Mouse (Mus musculus) kidney, adult 2 months (tissue): ENCODE data around the gene Nhs. TPM values are rescaled to one million over a fixed set of nuclear protein-coding genes. Genes with fewer than 3 reads are reported as not detected.

Source experiments
- DNase-seq: peaks from one replicate; pipeline ENCODE4 v3.0.0; 2021
- H3K27ac ChIP-seq: fragments of 200-500 bp; 2 replicates; pipeline ENCODE4 v1.5.1; 2012; ENCODE audit warnings: low read depth, low read length, control low read depth, inconsistent platforms; ENCODE audit not compliant: insufficient read depth
- H3K27me3 ChIP-seq: fragments of 200-500 bp; replicated peaks from 2 replicates; pipeline ENCODE4 v1.6.1; 2012; ENCODE audit warnings: mild to moderate bottlenecking, moderate library complexity, low read length, inconsistent platforms; ENCODE audit not compliant: control insufficient read depth, insufficient read depth
- H3K36me3 ChIP-seq: fragments of 200-500 bp; 2 replicates; pipeline ENCODE4 v1.6.1; 2012; ENCODE audit warnings: mild to moderate bottlenecking, moderate library complexity, low read length, inconsistent platforms; ENCODE audit not compliant: control insufficient read depth, insufficient read depth
- H3K4me1 ChIP-seq: fragments of 200-500 bp; 2 replicates; pipeline ENCODE4 v1.6.1; 2011; ENCODE audit warnings: low read length; ENCODE audit not compliant: control insufficient read depth, insufficient read depth
- H3K4me3 ChIP-seq: fragments of 200-500 bp; 2 replicates; pipeline ENCODE4 v1.5.1; 2011; ENCODE audit warnings: mild to moderate bottlenecking, low read depth, low read length, control low read depth; ENCODE audit not compliant: insufficient read depth
- CTCF ChIP-seq: fragments of 200-500 bp; conservative IDR thresholded peaks from 2 replicates; pipeline ENCODE4 v1.5.1; 2011; ENCODE audit warnings: low read depth, mild to moderate bottlenecking, control low read depth, low read length, moderate library complexity, mixed read lengths; ENCODE audit not compliant: insufficient read depth, insufficient read length
- POLR2A ChIP-seq: fragments of 200-500 bp; IDR thresholded peaks from one replicate; pipeline ENCODE4 v1.6.1; 2011; ENCODE audit warnings: low read depth, low read length, control low read depth
- WGBS: fragments of 180-500 bp; shearing (Covaris S2); methylation state at CpG from one replicate; pipeline ENCODE4 v1.1.7; 2018; 5-methylcytosine and 5-hydroxymethylcytosine counted together
- polyA plus RNA-seq: library from polyadenylated mRNA; depleted of rRNA; stranded (reverse); fragments of >200 nt; gene quantifications from 2 replicates; pipeline ENCODE4 v1.2.3, GENCODE M21; 2012

The Nhs gene
- polyA plus RNA-seq, 1 experiment = 3.7 TPM

GRCm38 (mm10) chrX:161972723-161973122 lies 186.8 kb downstream of the Nhs start:
- H3K27ac ChIP-seq = no peak overlapping the region; the same call in 1 of the 2 replicates
- no peak for TF ChIP-seq CTCF
- no peak for TF ChIP-seq POLR2A
- no peak for DNase-seq
- no peaks in the 10 kb centered on the region for H3K27me3 ChIP-seq
- no peaks in the 10 kb centered on the region for H3K36me3 ChIP-seq
- no peak overlapping the region for H3K4me3 ChIP-seq
- H3K4me1 ChIP-seq = peaks cover 5% of the 10 kb centered on the region; the same call in 1 of the 2 replicates

GRCm38 (mm10) chrX:161971961-161972502 lies 187.5 kb downstream of the Nhs start:
- TF ChIP-seq POLR2A (no peak), CTCF (no peak)
- Histone ChIP-seq H3K27me3 (no peaks in the 10 kb centered on the region), H3K4me3 (no peak overlapping the region), H3K4me1 (peaks cover 3% of the 10 kb centered on the region; the same call in 1 of the 2 replicates), H3K36me3 (no peaks in the 10 kb centered on the region), H3K27ac (peak overlapping the region; percentile 23; the same call in 1 of the 2 replicates)
- 92% methylated on average over 3 of the region's 3 CpGs for WGBS
- DNase-seq = no peak

GRCm38 (mm10) chrX:161971131-161971530 lies 188.4 kb downstream of the Nhs start:
- Histone ChIP-seq H3K4me3 (no peak overlapping the region), H3K27ac (no peak overlapping the region), H3K4me1 (no peaks in the 10 kb centered on the region; the same call in 1 of the 2 replicates), H3K27me3 (no peaks in the 10 kb centered on the region), H3K36me3 (no peaks in the 10 kb centered on the region)
- 100% methylated on average over 1 of the region's 1 CpGs for WGBS
- TF ChIP-seq CTCF (no peak), POLR2A (no peak)
- DNase-seq = no peak

DNA sequence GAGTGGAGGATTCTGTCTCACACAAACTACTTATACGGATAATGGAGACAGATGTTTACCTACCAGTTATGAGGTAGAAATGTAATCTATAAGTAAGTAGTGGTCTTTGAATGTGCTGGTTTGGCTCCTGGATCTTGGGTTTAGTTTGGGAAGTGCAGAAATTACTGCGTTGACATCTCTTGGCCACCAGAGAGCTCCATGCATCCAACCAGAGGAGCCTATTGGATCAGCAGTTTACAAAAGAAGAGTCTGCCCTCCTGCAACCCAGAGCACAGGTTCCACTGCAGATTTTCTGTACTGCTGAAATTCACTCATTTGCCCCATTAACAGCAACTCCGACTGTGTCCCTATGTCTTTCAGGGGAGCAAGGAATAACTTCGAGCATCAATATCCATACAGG lies 191.8 kb downstream of the Nhs start:
- Histone ChIP-seq H3K4me1 (no peaks in the 10 kb centered on the region; the same call in 1 of the 2 replicates), H3K27me3 (no peaks in the 10 kb centered on the region), H3K4me3 (no peak overlapping the region), H3K27ac (0 out of 2 replicates have a peak overlapping the region, but pooled peaks have one; percentile 31), H3K36me3 (no peaks in the 10 kb centered on the region)
- TF ChIP-seq POLR2A (no peak), CTCF (peak; percentile 55)
- WGBS = 28% methylated on average over 4 of the region's 4 CpGs
- DNase-seq = peak; percentile 50

- TF ChIP-seq POLR2A = no peak
- no peak for TF ChIP-seq CTCF
- H3K4me1 ChIP-seq = no peaks in the 10 kb centered on the region; the same call in 1 of the 2 replicates
- peak; percentile 63 for DNase-seq
- H3K4me3 ChIP-seq = no peak overlapping the region
- H3K27ac ChIP-seq = peak overlapping the region; percentile 78
- H3K27me3 ChIP-seq = no peaks in the 10 kb centered on the region
- no peaks in the 10 kb centered on the region for H3K36me3 ChIP-seq
Measured at GRCm38 (mm10) chrX:161963372-161963771, 196.2 kb downstream of the Nhs start.

GRCm38 (mm10) chrX:161962855-161963254 lies 196.7 kb downstream of the Nhs start:
- Histone ChIP-seq H3K27ac (peak overlapping the region; percentile 84), H3K4me1 (no peaks in the 10 kb centered on the region; the same call in 1 of the 2 replicates), H3K36me3 (no peaks in the 10 kb centered on the region), H3K4me3 (no peak overlapping the region), H3K27me3 (no peaks in the 10 kb centered on the region)
- no peak for DNase-seq
- TF ChIP-seq POLR2A = no peak
- TF ChIP-seq CTCF = no peak
- WGBS = 32% methylated on average over 1 of the region's 1 CpGs

GRCm38 (mm10) chrX:161961756-161962155 lies 197.8 kb downstream of the Nhs start:
- Histone ChIP-seq H3K27ac (peak overlapping the region; percentile 84), H3K4me3 (peak overlapping the region; percentile 23; the same call in 1 of the 2 replicates), H3K27me3 (no peaks in the 10 kb centered on the region), H3K36me3 (no peaks in the 10 kb centered on the region), H3K4me1 (no peaks in the 10 kb centered on the region; the same call in 1 of the 2 replicates)
- WGBS = 32% methylated on average over 6 of the region's 6 CpGs
- TF ChIP-seq POLR2A (no peak), CTCF (no peak)
- peak; percentile 59 for DNase-seq

DNA sequence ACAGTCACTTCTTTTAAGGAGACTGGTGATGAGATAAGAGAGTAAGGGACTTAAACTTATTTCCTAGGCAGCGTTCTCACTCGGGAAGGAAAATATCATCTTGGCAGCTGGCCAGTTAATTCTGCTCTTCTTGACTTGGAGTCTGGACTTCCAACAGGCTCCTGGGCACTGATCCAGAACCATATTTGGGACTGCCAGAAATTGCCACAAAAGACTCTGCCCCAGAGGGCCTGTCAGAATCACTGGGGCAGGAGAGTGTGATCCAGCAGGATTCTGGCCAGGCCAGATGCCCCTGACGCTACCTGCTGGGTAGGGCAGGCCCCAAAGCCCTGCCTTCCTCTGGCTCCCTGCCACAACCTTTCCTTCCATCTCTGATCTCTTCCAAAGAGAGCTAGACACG lies 198.4 kb downstream of the Nhs start:
- Histone ChIP-seq H3K27me3 (no peaks in the 10 kb centered on the region), H3K36me3 (no peaks in the 10 kb centered on the region), H3K27ac (peak overlapping the region; percentile 84; the same call in 1 of the 2 replicates), H3K4me1 (no peaks in the 10 kb centered on the region; the same call in 1 of the 2 replicates), H3K4me3 (0 out of 2 replicates have a peak overlapping the region, but pooled peaks have one; percentile 23)
- TF ChIP-seq POLR2A (no peak), CTCF (no peak)
- 9% methylated on average over 4 of the region's 4 CpGs for WGBS
- DNase-seq = peak; percentile 96
